Mouse (Mus musculus) ES-Bruce4 (cell line): ENCODE data around the gene Lrrc45.

Experiments
- CTCF ChIP-seq: IDR thresholded peaks from one replicate; pipeline ENCODE4 v1.8.1; 2011; ENCODE audit warnings: low read depth, low read length
- EP300 ChIP-seq: IDR thresholded peaks from 2 replicates; pipeline ENCODE4 v1.6.1; 2011; ENCODE audit warnings: low read depth, low read length; ENCODE audit not compliant: insufficient read depth
- POLR2A ChIP-seq: IDR thresholded peaks from one replicate; pipeline ENCODE4 v1.8.1; 2011; ENCODE audit warnings: low read length; ENCODE audit not compliant: insufficient read depth

- TF ChIP-seq POLR2A: no peak
- TF ChIP-seq CTCF: no peak
- TF ChIP-seq EP300: no peak
Measured at GRCm38 (mm10) chr11:120697741-120698140, 16.0 kb upstream of the Lrrc45 start.
